Mouse (Mus musculus) embryonic fibroblast, embryonic 13.5 days (primary cell): ENCODE results near the gene B4galnt4. TPM values are rescaled to one million over a fixed set of nuclear protein-coding genes. Genes with fewer than 3 reads are reported as not detected.

Source experiments
- H3K27ac ChIP-seq: 2 replicates; pipeline ENCODE4 v1.5.1; 2012; ENCODE audit warnings: low read length, control low read depth, inconsistent platforms; ENCODE audit not compliant: insufficient read depth
- H3K4me1 ChIP-seq: 2 replicates; pipeline ENCODE4 v1.6.1; 2011; ENCODE audit warnings: low read length; ENCODE audit not compliant: control insufficient read depth, insufficient read depth
- H3K4me3 ChIP-seq: 2 replicates; pipeline ENCODE4 v1.5.1; 2011; ENCODE audit warnings: mild to moderate bottlenecking, control low read depth, low read length; ENCODE audit not compliant: insufficient read depth
- CTCF ChIP-seq: IDR thresholded peaks from 2 replicates; pipeline ENCODE4 v1.5.1; 2011; ENCODE audit warnings: mild to moderate bottlenecking, control low read depth, low read length, moderate library complexity, borderline replicate concordance; ENCODE audit not compliant: insufficient read depth
- POLR2A ChIP-seq: IDR thresholded peaks from 2 replicates; pipeline ENCODE4 v1.6.1; 2011; ENCODE audit warnings: low read depth, mild to moderate bottlenecking, control low read depth, low read length, moderate library complexity
- polyA plus RNA-seq: library from polyadenylated mRNA; stranded (reverse); fragments of >200 nt; gene quantifications from 2 replicates; pipeline ENCODE4 v1.2.4, GENCODE M21; 2011; ENCODE audit warnings: low read depth; ENCODE audit not compliant: missing spikeins, insufficient read length

The B4galnt4 gene
- polyA plus RNA-seq, 1 experiment = 1.6 TPM

DNA sequence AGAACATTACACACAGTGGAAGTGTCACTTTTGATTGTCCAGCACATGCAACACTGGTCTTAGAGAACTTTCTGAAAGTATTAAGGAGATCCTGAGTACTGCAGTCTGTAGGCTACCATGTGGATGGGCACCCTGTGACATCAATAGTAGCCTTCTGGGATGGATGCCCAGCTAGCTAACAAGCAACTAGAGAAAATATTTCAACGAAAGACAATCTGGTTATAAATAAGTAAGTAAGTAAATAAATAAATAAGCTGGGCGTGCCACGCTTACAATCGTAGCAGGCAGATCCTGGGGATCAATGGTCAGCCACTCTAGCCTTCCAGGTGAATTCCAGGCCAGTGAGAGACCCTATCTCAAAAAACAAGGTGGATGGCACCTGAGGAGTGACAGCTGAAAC, 8.9 kb upstream of the B4galnt4 start:
- no peak for TF ChIP-seq CTCF
- TF ChIP-seq POLR2A = no peak
- Histone ChIP-seq H3K4me1 (peaks cover 5% of the 10 kb centered on the region), H3K27ac (no peak overlapping the region), H3K4me3 (no peak overlapping the region)

DNA sequence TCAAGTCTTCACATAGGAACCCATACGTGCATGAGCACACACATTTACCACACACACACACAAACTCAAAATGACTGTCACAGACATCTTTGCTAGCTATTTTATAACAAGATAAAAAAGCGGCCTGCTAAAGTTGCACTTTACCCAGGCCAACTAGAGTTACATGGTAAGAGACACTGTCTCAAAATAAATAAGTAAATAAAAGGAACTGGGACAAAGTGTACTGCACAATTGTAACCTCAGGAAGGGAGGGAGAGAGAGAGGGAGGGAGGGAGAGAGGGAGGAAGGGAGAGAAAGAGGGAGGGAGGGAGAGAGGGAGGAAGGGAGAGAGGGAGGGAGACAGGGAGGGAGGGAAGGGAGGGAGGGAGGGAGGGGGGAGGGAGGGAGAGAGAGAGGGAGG, 8.5 kb upstream of the B4galnt4 start:
- no peak overlapping the region for H3K27ac ChIP-seq
- peaks cover 1% of the 10 kb centered on the region; the same call in 1 of the 2 replicates for H3K4me1 ChIP-seq
- TF ChIP-seq CTCF = no peak
- TF ChIP-seq POLR2A = no peak
- no peak overlapping the region for H3K4me3 ChIP-seq

DNA sequence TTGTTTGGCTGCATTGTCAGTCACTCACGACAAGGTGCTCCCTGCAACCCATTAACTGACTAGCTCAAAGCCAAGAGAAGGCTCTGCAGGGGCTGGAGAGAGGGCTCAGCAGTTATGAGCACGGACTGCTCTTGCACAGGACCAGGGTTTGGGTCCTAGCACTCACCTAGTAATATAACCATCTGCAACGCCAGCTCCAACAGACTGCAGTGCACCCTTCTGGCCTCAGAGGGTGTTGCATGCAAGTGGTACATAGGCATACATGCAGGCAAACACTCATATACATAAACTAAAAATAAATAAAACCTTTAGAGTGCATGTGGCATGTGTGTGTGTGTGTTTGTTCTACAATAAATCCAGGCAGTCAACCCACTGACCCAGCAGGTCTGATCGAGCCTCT, 5.1 kb upstream of the B4galnt4 start:
- Histone ChIP-seq H3K4me3 (no peak overlapping the region), H3K4me1 (no peaks in the 10 kb centered on the region), H3K27ac (no peak overlapping the region)
- TF ChIP-seq CTCF = no peak

DNA sequence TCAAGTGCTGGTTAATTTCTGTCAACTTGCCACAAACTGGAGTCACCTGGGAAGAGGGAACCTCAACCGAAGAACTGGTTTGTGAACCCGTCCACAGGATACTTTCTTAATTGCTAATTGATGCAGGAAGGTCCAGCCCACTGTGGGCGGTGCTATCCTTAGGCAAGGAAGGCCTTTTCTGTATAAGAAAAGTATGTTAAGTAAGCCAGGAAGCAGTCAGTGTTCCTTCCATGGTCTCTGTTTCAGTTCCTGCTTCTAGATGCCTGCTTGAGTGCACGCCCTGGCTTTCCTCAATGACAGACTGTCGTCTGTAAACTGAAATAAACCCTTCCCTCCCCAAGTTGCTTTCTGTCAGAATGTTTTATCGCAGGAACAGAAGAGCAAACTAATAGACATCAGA, 3.9 kb upstream of the B4galnt4 start:
- Histone ChIP-seq H3K4me3 (no peak overlapping the region), H3K27ac (no peak overlapping the region), H3K4me1 (no peaks in the 10 kb centered on the region)
- TF ChIP-seq CTCF (no peak), POLR2A (no peak)

DNA sequence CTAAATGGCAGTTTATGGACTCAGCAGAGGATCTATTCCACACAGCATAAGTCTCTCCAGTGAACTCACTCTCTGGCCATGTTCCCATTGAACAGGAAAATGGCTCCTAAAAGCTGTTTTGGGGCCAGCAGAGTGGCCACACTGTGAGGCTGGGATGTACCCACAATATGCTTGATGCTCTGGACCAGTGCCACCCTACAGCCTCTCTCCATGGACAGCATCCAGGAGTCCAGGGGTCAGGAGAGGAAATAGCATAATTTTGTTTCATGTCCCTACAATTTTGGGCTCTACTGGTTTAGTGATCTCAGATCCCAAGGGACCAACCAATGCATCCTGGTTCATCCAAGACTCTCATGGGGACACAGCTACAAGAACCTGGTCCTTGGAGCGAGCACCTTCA, 3.4 kb upstream of the B4galnt4 start:
- Histone ChIP-seq H3K4me1 (no peaks in the 10 kb centered on the region), H3K27ac (no peak overlapping the region), H3K4me3 (no peak overlapping the region)
- TF ChIP-seq CTCF = no peak
- TF ChIP-seq POLR2A = no peak

DNA sequence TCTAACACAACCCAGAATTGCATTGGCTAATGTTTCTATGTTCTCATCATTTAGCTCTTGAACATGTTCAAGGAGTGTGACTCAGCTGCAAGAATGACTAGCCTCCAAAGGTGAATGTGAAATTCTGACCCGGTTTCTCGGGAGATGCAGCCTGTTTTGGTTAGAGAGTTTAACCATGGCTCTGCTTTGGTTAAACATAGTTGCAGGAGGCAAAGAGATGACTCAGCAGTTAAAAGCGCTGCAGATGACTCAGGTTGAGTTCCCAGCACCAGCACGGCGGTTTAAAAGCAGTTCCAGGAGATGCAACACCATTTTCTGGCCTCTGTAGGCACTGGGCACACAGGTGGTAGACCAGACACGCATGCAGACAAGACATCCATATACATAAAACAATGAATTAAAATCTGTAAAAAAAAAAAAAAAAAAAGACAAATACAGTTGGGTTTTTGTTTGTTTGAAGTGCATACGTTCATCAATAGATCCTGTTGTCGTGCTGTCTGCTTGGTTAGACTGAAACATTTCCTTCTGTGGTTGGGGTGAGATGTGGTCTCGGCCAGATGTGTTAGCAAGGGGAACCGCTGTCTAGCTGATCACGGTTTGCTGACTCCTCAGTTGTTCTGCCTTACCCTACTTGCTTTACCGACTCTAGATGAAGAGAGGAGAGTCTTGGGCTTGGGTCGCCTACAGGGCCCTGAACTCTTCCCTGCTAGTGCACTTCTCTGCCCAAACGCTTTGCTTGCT, 2.1 kb upstream of the B4galnt4 start:
- Histone ChIP-seq H3K4me3 (no peak overlapping the region), H3K4me1 (no peaks in the 10 kb centered on the region), H3K27ac (no peak overlapping the region)
- TF ChIP-seq CTCF (no peak), POLR2A (no peak)

- no peak overlapping the region for H3K27ac ChIP-seq
- no peak overlapping the region for H3K4me3 ChIP-seq
- TF ChIP-seq POLR2A (no peak), CTCF (no peak)
- no peaks in the 10 kb centered on the region for H3K4me1 ChIP-seq
Measured at GRCm38 (mm10) chr7:141059929-141060328, 975 bp upstream of the B4galnt4 start.

DNA sequence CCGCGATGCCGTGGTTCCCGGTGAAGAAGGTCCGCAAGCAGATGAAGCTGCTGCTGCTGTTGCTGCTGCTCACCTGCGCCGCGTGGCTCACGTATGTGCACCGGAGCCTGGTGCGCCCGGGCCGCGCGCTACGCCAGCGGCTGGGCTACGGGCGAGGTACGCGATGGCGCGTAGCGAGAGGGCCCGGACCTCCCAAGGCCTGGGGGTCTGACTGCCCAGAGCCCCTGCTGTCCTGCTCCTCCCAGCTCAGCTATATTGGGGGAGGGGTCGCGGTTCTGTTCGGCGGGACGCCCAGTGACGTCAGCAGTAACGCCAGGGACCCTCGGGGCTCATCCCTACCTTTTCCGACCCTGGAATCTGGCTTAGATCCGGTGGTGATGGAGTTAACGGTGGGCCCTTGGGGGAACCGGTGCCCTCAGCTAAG, 377 bp downstream of the B4galnt4 start:
- no peak overlapping the region for H3K27ac ChIP-seq

DNA sequence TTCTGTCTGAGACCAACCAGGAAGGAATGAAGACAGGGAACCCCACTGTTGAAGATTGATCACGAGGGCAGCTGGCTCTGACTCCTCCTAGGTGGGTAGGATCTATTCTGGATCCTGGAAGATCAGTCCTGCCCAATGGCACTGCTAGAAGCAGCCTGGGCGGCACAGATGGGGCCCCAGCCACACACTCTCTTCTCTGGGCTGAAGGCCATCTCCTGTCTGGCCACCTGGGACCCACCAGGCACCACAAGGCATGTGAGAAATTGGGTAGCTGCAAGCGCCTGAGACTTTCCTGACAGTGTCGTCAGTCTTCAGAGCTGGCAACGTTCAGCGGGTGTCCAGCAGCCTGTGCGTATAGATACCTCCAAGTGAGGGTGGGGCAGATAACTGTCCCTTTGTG, 1.6 kb downstream of the B4galnt4 start:
- Histone ChIP-seq H3K4me1 (no peaks in the 10 kb centered on the region), H3K4me3 (no peak overlapping the region), H3K27ac (no peak overlapping the region)
- no peak for TF ChIP-seq CTCF
- TF ChIP-seq POLR2A = no peak

More for the DNA sequence above, 377 bp downstream of the B4galnt4 start:
- Histone ChIP-seq H3K4me3 (peak overlapping the region; percentile 53), H3K4me1 (no peaks in the 10 kb centered on the region)
- no peak for TF ChIP-seq CTCF
- no peak for TF ChIP-seq POLR2A

DNA sequence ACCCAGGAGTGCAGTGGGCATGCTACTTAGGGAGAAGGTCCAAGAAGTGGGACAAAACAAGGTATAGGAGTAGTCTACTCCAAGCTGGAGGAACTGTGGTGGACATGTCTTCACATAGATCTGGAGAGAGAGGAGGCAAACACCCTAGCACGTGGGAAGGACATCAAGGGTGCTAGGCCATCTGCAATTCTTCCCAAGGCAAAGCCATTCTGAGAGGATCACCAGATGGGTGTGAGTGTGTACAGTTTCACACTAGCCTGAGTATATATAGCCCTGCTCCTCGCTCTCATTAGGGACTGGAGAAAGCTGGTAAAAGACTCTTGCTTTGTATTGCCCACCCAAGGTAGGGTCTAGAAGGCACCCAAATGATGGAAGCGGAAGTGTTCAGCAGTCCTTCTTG, 2.4 kb downstream of the B4galnt4 start:
- TF ChIP-seq CTCF (no peak), POLR2A (no peak)
- Histone ChIP-seq H3K4me3 (no peak overlapping the region), H3K27ac (no peak overlapping the region), H3K4me1 (no peaks in the 10 kb centered on the region)

- Histone ChIP-seq H3K4me3 (no peak overlapping the region), H3K27ac (no peak overlapping the region), H3K4me1 (no peaks in the 10 kb centered on the region)
- TF ChIP-seq CTCF = no peak
- TF ChIP-seq POLR2A = no peak
Measured at GRCm38 (mm10) chr7:141064175-141064574, 3.3 kb downstream of the B4galnt4 start.
